Mouse (Mus musculus) cerebellum, postnatal 36 days (tissue): ENCODE results near the gene Ubl7.
"Not testable (repeated sequence)": the region's sequence is repeated elsewhere in the genome, so short reads cannot be mapped to it uniquely, and the experiment has no call there.

Experiments
- DNase-seq, 2 experiments: peaks; one replicate each; pipeline ENCODE4 v3.0.0; 2021 to 2022; ENCODE audit warnings: mixed read lengths in 2 of 2

The Ubl7 gene

DNA sequence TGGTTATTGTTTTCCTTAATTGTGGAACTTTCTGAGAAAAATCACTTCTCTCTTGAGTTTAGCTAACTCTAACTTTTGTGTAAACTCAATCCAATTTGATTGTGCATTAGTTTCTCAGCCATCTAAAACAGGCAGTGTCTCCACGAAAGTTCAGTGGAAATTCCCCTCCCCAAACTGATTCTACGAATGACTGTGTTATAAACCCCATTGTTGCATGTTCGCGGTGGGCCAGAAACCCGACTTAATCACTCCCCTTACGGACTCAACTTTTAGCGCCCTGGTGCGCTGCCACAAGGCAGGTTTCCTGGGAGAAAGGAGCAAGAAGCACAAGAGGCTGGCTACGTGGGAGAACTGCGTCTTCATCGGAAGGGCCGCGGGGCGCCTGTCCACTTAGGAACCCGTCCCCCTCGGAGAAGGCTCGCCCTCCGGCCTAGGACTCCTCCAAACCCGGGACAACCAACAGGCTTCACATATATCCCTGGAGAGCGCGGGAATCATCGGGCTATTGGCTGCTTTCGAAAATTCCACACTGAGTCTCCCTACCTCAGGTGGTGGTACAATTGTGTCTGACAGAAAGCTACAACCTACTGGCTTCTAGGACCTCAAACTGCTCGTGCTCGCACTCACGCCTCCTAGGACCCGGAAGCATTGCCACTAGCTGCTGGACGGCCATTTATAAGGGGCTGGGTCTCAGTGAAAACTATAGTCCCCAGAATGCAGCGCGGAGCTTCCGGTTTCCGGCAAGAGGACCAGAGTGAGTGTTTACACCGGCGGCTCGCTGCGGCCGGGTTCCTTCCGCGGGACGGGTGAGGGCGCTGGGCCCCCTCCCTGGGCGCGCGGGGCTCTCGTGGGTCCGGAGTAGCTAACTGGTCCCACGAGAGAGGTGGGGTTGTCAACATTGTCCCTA is at the start of gene Ubl7:
Ubl7 (plus strand) TSS at position 726 of the 907 bp plus-strand sequence.
- DNase-seq = peak; percentile 91 to 92

DNA sequence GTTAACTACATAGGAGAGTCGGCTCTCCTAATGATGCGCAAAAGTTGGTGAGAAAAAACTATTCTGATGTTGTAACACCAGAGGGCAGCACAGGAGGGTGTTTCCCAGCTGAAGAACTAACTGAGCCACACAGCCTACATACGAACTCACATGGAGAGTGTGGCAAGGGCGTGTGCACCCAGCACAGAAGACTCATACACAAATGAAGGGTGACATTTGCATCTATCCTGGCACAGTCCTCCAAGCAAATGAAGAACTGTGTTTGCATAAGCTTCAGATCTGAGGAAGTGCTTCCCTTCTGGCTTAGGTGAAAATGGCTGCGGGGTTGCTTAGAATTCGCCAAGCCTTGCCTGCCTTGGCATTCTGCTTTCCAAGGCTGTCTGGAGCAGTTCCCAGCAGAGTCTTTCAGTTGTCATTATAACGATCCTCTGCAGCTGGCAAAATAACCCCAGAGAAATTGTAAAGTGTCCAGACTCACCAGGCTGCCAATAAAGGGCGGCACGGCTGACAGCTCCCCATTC is 48.8 kb upstream of the Ubl7 start:
- peak; percentile 60 to 71 for DNase-seq

DNA sequence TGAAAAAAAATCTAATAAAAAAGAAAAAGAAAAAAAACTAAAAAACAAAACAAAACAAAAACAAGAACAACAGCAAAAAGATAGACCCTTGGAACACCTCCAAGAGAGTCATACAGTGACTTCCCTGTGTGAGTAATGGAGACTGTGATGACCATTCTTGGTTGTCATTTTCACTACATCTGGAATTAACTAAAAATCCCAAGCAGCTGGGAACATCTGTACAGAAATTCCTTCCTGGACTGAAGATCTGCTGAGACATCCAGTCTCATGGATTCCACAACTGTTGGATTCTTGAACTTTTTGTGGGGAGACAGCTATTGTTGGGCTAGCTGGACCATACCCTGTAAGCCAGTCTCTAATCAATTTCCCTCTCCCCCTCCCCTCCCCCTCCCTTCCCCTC is 46.4 kb upstream of the Ubl7 start:
- no peak for DNase-seq

DNA sequence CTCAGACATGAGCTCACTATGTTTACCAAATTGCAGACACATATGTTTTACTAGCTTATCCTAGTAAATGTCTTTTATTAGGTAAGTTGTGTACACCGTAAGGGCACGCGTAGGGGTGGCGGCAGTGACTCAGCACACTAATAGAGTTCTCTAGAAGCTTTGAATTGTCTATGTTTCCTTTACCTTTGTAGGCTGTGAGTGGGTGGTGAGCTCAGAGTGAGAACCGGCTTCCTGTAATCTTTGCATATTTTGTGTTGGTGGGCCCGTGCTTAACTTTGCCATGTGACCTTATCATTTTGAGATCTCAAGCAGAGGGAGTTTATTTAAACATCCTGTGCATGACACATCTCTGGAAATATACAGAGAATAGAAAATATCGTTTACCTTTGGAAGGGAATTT is 44.2 kb upstream of the Ubl7 start:
- no peak for DNase-seq

DNA sequence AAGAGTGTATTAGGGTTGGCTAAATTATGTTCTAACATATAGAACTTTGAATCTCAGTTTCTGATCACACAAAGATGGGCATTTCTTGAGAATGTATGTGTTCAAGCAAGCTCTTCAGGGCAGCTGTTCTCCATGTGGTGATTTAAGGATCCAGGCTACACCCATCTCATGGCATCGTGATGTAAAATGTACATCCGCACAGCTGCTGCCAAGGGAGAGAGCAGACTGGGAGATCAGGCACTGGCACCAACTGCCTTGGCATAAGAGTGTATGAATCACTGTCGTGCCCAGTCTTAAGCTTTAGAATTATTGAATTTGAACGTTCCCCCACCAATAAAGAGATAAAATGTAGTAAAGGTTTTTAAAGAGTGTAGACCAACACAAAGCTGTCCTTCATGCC is 43.5 kb upstream of the Ubl7 start:
- no peak for DNase-seq

DNA sequence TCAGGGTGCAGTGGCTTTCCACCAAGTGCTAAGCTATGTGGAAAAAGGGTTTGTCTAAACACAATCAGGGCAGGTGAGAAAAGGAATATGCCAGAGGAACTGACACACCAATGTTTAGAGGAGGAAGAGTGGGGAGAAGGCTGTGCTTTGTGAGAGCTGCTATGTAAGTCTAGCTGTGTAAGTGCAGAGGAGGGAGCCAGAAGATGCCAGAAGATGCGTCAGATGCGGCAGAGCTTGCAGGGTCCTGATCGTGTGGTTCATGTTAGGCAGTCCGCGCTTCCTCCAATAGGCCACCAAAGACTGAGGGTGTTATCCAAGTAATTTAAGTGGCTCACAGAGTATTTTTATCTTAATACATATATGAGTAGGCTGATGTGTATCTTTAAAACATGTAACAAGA is 42.9 kb upstream of the Ubl7 start:
- DNase-seq = no peak

DNA sequence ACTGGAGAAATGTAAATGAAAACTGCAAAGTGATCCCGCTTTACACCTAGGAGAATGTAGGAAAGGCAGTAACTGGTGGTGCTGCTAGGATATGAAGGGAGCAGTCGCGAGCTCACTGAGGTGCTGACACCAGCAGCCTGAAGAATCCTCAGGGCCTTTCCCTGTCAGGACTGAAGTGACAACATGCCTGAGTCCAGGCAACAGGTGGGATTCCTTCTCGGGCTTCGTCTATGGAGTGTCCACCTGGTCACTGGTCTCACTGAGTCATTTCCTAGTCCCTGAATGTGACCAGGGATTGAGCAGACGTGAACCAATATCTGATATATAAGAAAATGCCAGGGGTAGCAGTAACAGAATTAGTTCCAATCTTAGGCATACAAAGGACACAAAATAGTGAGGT is 42.0 kb upstream of the Ubl7 start:
- DNase-seq = no peak

DNA sequence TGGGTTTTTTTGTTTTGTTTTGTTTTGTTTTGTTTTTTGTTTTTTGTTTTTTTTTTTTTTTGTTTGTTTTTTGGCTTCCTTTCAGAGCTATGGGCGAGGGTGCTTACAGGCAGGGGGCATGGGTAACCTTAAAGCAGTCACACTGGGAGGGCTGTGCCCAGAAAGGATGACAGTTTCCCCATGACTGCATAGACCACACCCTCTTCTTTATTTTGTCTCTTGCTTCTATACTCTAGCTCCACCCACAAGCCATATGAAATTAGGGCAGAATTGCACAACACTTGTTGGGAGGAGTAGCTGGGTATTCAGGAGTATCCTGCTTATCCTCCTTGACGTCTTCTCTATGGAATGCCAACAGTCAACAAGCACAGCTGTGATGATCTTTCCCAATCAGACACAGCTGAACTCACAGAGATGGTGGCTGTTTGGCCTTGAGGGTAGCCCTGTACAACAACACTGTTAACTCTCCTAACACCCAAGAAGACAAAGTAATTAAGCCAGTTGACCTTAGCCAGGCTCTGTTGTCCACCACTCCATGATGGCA is 40.4 kb upstream of the Ubl7 start:
- DNase-seq = no peak

DNA sequence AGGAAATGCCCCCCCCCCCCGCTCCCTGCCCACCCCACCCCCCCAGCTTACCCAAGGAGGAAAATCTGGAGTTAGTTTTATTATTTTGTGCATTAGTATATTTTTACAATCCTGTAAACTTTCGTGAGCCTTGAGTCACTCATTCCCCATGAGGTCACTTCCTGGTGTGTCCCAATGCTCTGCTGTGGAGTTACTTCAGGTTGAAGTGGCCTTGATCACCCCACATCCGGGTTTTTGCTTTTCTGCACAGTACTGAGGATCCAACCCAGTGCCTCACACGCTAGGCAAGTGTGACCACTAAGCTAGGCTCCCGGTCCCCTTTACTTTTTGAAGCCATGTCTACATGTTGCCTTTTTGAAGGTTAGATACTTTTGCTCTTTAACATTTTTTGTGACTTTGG is 36.6 kb upstream of the Ubl7 start:
- DNase-seq = no peak

DNA sequence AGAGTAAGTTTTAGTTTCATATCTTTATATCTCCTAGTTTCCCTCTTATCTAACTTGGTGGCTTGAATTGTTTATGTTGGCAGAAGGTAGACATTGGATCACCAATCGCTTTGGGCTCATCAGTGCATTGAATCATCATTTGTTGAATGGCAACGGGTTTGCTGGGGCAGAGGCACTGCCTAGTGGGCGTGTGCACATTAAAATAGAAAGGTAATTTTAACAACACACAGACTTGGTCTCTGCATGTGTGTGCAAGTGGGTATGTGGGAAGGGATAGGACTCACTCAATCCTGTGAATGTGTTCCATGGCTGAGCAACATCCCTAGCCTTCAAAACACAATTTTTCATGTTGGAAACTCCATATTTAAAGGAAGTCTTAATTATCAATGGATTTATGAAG is 35.8 kb upstream of the Ubl7 start:
- no peak for DNase-seq

DNA sequence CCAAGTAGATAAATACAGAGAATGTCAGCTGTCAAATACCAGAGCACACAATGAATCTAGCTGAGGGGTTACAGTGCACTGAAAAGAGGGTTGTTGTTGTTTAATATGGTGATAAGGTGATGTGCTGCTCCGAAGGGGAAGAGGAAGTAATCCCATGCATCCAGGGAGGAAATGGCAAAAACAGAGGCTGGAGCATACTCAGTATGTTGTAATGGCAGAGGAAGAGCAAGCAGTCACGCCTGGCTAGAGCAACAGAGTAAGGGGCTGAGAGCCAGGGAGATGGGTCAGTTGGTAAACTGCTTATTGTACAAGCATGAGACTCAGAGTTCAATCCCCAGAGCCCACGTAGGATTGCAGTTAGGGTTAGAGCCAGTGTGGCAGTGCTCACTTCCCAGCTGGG is 31.6 kb upstream of the Ubl7 start:
- no peak for DNase-seq

DNA sequence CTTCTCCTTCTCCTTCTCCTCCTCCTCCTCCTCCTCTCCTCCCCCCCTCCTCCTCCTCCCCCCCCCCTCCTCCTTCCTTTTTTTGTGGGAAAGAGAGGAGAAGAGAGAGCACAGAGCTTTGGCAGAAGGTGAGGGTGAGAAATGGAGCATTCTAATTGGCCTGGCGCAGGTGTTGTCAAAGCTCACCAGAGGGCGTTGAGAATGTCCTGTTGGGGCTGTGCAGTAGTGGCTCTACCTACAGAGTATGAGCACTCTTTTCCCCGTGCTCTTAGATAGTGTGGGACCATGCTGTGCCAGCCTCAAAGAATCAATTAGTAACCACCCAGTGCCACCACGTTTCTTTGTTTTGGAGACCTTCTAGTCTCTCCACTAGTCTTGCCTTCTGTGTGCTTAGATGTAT is 30.5 kb upstream of the Ubl7 start:
- no peak for DNase-seq

DNA sequence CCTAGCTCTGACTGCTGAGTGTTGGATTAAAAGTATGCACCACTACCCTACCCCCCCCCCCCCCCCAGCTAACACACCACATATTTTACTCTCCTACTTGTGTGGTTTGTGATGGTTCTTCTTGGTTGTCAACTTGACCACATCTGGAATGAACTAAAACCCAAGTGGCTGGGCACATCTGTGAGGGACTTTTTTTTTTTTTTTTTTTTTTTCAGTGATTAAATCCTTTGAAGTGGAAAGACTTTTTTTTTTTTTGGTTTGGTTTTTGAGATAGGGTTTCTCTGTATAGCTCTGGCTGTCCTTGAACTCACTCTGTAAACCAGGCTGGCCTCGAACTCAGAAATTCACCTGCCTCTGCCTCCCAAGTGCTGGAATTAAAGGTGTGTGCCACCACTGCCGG is 29.0 kb upstream of the Ubl7 start:
- not testable (repeated sequence) for DNase-seq

DNA sequence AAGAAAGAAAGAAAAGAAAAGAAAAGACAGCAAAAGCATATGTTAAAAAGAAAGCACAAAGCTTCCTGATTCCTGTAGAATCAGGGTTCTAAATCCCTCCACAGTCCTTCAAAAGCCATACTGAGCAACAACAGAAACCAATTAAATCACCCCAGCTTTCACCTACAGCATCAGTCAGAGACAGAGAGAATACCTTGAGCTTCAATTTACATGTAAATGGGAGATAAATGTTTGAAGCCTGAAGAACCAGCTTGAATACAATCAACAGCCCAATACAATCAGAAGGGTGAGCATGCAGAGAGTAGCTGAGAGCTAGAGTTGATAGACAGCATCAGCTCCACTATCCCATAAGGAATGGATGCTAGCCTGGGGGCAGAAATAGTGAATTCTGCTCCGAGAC is 27.4 kb upstream of the Ubl7 start:
- DNase-seq = no peak

DNA sequence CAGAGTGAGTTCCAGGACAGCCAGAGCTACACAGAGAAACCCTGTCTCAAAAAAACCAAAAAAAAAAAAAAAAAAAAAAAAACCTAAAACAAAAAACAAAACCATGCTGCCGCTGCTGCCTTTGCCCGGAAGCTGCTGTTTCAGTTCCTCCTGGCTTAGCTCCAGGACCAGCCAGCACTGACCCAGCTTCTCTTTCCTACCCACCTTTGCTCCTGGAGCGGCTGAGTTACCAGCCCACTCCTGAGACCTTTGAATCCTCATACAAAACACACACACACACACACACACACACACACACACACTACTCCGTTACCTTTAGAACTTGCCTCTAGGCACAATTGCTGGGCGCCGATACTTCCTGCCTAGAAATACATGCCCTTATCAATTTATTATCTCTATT is 22.7 kb upstream of the Ubl7 start:
- DNase-seq = no peak

DNA sequence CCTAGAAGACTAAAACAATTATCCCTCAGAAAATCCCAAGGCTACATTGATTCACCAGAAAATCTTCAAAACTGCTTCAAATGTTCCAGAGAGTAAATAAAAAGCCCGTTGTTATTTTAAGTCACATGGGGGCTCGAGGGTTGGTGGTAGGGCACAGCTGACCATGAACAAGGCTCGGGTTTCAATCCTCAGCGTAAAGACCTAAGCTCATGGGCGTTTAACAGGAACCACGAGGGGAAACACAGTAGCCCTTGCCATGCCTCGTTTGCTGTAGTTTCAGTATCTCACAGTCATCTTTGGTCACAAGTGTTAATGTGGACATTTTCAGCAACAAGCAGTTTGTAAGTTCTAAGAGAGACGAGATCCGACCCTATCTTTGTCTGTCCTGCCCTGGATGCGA is 10.3 kb upstream of the Ubl7 start:
- no peak for DNase-seq

DNA sequence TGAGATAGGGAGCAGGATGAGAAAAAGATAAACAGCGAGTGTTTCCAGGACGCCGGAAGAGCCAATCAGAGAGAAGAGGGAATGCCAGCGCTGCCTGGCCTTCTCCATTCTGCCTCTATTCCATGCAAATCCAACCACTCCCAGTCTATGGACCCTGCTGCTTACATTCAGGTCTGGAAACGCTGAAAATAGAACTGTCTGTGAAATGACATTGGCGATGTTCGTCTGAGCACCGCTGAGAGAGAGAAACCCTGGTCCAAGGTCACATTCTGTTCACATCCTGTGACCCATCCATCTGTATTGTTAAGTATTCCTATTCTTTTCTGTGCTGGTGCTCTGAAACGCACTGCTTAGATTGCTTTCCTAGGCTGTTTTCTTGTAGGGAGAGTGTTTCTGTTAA is 9.6 kb upstream of the Ubl7 start:
- DNase-seq = no peak

DNA sequence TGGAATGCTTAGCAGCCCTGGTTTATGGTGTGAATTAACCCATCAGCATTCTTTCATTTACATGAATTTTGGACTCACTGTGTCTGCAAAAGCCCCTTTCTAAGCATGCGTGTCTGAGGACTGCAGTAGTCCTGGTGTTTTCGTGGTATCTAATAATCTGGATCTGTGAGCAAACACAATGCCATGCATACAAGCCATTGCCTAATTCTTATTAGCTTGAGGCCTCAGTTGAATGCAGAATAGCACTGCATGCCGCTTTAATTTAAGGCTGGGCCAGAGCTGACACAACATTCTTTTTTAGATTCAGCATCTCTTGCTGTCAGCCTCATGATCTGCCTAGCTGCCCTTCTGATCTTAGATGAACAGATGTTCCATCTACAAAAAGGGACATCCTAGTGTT is 9.2 kb upstream of the Ubl7 start:
- DNase-seq = no peak

DNA sequence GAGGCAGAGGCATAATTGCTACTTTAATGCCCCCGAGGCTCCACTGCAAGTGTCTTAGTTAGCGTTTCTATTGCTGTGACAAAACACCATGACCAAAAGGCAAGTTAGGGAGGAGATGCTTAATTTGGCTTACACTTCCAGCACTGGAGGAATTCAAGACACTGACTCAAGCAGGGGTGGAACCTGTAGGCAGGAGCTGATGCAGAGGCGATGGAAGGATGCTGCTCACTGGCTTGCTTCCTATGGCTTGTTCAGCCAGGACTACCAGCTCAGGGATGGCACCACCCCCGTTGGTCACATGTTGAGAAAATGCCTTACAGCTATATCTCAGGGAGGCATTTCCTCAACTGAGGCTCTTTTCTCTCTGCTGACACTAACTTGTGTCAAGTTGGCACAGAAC is 8.6 kb upstream of the Ubl7 start:
- no peak for DNase-seq

DNA sequence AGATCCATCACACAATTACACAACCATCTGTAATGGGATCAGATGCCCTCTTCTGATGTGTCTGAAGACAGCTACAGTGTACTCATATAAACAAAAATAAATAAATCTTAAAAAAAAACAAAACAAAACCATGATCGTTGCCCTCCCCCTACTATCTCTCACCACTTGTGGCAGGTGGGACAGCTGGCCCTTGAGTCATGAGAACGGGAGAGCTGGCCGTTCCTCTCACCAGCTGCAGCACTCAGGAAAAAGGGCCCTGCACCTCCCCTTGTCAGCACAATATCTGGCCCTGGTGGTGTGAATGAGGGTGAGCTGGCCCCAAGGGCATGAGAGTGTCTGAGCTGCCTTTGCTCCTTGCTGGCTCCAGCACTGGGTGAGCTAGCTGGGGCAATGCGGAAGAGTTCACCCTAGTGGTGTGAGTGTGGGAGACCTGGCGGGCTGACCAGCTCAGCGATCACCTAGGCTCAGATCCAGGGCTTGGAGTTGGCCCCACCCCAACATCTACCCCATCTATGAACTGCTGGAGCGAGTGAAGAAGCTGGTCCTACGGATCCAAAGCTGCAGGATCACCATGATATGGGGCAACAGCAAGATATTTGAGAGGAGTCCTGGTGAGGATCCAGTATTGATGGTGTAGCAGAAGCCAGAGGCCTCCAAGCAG is 7.1 kb upstream of the Ubl7 start:
- DNase-seq = no peak

DNA sequence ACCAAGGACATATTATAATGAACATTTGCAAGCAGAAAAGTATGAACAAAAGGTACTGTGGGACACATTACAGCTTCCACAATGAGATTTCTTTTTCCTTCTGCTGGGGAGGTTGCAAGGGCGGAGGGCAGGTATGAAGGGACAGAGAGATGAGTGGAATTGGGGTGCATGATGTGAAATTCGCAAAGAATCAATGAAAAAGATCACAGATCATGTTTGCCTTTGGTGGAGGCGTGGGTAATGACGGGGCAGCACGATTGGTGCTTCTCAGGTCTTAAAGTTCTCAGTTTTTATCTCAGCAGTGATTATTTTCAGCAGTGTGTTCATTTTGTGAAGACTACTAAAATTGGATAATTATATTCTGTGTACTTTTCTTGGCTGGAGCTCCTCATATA is 6.5 kb upstream of the Ubl7 start:
- no peak for DNase-seq

DNA sequence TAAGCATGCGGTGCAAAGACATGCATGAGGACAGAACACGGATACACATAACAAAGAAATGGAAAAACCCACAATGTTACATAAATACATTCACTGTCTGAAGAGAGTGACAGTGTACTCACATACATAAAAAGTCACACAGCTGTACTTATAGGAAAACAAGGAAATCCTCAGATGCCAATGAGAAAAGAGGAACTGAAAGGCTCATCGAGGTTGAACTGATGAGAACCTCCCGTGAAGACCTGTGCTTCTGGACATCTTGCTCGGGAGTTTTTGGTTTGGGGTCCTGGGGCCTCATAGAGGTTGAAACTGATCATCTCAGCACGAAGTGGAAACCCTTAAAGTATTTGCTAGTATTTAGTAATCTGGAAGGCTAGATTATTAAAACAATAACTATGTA is 3.6 kb upstream of the Ubl7 start:
- DNase-seq = no peak

DNA sequence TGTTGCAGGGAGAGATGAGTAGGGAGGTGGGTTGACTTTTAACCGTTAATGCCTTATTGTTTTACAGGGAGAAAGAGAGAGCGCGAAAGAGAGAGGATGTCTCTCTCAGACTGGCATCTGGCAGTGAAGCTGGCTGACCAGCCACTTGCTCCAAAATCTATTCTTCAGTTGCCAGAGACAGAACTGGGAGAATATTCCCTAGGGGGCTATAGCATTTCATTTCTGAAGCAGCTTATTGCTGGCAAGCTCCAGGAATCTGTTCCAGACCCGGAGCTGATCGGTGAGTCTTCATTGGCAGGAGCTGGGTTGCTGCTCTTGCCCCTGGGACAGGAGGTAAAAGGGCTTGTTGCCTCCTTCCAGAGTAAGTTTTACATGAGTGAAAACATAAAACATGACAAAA is 1.8 kb downstream of the Ubl7 start:
- DNase-seq = no peak

DNA sequence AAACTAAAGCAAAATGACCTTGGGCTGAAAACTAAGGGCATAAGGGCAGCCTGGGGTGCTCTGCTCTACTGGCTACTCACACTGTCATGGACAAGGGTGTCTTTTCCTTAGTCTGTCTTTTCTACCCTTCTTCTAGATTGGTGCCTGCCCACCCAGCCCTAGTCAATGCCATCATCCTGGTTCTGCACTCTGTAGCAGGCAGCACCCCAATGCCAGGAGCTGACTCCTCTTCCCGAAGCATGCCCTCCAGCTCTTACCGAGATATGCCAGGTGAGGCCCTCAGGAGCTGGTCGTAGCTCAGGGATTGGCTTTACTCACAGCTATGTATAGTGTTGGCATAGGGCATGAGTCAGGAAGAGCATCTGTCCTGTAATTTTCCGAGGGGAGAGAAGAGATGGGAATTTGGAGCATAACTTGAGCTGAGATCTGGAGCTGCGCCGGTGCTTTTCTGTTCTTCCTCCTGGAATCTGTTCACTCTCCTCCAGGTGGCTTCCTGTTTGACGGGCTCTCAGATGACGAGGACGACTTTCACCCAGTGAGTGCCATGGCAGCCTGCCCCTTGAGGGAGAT is 10.8 kb downstream of the Ubl7 start:
- DNase-seq = peak; percentile 72 to 76
